Mouse (Mus musculus) ovary, postnatal 14 days (tissue): ENCODE measurements around the gene Bcl2a1b.
"Not testable (repeated sequence)": the region's sequence is repeated elsewhere in the genome, so short reads cannot be mapped to it uniquely, and the experiment has no call there.

Experiments used
- DNase-seq: peaks from one replicate; pipeline ENCODE4 v3.0.0; 2022; ENCODE audit warnings: low spot score

The Bcl2a1b gene

DNA sequence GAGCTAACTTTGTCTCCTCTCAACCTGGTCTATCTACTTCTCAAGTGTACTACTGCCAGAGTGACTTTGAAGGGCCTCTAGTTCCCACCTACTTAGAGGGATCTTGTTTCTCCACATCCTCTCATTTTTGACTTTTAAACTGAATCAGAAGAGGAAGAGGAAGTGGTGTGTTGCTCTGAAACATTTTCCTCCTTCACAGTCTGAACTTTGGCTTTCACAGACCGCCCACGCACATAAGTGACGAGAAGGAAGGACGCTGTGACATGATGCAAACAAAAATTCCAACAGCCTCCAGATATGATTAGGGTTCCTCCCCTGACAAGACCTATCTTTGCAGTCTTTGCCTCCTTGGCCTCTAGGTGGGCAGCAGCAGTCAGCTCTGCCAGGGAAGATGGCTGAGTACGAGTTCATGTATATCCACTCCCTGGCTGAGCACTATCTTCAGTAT lies at the start of gene Bcl2a1b, which contains the start of gene Gm29094:
Gene Bcl2a1b (plus strand): TSS at position 241 of the 448 bp plus-strand sequence.
Gene Gm29094 (plus strand): TSS at position 411 of the 448 bp plus-strand sequence.
- not testable (repeated sequence) for DNase-seq

GRCm38 (mm10) chr9:89172539-89172938 lies 26.5 kb upstream of the Bcl2a1b start:
- not testable (repeated sequence) for DNase-seq

GRCm38 (mm10) chr9:89178833-89179232 lies 20.2 kb upstream of the Bcl2a1b start:
- peak; percentile 69 for DNase-seq

GRCm38 (mm10) chr9:89179469-89179868 lies 19.5 kb upstream of the Bcl2a1b start:
- DNase-seq: not testable (repeated sequence)

- DNase-seq: not testable (repeated sequence)
These were observed 12.0 kb upstream of the Bcl2a1b start for GRCm38 (mm10) chr9:89187006-89187405.

GRCm38 (mm10) chr9:89195483-89195882 lies 3.5 kb upstream of the Bcl2a1b start:
- DNase-seq: not testable (repeated sequence)

DNA sequence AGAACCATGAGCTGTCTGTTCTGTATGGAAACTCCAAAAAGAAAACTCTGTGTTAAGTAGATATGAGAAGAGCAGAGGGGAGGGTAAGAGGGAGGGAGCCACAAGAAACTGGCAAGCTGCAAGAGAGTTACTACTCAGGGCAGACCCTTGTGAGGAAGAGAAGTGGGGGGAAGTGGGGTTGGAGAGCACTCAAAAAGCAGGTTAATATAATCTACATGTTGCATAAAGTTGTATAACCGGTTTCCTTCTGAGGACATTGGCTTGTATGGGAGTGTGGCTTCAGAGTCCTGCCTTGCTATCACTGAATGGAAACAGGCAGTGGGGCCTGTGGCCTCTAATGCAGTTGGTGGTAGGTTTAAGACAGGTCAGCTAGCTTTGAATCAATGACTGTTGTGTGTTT lies 1.5 kb upstream of the Bcl2a1b start:
- DNase-seq: not testable (repeated sequence)

- not testable (repeated sequence) for DNase-seq
These were observed 660 bp upstream of the Bcl2a1b start for GRCm38 (mm10) chr9:89198349-89198748.

- not testable (repeated sequence) for DNase-seq
These were observed 3.2 kb downstream of the Bcl2a1b start for GRCm38 (mm10) chr9:89202256-89202655.

GRCm38 (mm10) chr9:89208939-89209338 lies 9.9 kb downstream of the Bcl2a1b start:
- DNase-seq: not testable (repeated sequence)

DNA sequence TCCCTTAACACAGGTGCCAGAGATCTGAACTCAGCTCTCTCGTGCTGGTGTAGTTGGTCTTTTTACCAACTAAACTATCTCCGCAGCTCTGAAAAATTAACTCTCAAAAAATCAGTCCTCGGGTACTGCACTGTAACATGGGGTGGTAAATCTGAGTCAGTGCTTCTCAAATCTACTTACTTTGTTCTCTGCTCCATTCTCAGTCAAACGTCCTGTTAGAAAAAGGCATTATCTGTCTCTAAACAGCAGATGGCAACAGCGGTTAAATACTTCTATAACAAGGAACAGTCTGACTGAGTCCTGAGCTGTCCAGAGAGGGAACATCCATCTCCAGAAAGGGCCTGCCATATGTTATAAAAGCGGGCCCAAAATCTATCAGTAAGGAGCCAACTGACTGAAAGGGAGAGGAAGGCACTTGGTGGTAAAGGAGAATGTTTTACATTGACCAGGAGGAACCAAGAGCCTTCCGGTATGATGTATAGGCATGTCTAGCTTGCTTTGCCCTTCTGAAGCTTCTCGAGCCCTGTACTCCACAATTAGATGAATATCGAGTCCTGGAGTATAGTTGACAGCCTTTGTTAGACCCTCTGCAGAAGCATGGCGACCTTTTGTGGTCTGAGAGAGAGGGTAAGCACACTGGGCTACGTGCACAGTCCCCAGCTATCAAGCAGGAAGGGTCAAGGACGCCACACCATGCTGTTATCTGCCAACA lies 11.5 kb downstream of the Bcl2a1b start, which contains the start of gene Mthfs:
Gene Mthfs (plus strand): TSS at position 324 of the 712 bp plus-strand sequence.
- not testable (repeated sequence) for DNase-seq

DNA sequence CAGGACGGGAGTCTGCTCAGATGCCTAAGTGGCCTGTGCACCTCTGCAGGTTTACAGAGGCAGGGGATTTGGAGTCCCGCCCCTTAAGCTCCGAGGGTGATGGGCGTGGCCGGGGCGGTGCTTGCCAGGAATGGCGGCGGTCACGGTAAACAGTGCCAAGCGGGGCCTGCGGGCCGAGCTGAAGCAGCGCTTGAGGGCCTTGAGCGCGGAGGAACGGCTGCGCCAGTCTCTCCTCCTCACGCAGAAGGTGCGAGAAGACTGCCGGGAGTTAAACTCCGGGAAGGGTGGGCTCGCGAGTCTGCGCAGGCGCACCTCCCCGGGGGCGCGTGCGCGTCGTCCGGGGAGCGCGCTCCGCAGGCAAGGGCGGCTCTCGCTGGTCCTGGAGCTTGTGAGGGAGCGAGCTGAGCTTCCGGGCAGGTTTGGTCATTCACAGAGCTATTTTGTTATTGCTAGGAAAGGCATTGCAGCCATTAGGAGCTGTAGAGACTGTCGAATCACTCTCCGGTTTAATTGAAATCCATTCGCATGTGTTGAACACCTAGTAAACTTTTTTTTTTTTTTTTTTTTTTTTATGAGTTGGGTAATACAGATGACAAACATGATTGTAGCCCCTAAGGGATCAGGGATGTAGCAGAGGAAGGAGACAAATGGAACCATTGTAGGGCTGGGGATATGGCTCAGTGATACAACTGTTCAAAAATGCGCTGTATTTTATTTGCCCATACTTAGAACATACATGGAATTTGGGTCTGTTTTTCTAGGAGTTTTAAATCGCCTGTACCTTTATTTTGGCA lies 12.3 kb downstream of the Bcl2a1b start:
- DNase-seq: peak; percentile 85

- not testable (repeated sequence) for DNase-seq
These were observed 13.4 kb downstream of the Bcl2a1b start for GRCm38 (mm10) chr9:89212428-89212827.

DNA sequence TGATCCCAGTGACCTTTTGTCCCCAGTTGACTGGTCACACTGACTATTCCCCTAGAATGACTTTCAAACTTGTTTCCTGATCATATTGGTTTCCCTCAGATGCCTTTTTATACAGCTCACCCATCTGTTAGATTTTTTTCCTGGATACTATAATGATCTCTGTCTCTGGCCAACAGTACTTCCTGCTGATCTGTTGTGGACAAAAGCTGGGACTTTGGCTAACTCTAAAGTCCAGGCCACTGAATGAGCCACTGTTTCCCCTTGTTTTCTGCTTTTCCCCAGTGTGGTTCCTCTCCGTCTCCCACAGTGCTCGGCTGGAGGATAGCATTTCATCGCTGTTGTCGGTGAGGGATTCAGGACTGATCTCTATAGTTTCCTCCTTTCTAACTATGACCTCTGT lies 19.2 kb downstream of the Bcl2a1b start:
- DNase-seq: not testable (repeated sequence)

DNA sequence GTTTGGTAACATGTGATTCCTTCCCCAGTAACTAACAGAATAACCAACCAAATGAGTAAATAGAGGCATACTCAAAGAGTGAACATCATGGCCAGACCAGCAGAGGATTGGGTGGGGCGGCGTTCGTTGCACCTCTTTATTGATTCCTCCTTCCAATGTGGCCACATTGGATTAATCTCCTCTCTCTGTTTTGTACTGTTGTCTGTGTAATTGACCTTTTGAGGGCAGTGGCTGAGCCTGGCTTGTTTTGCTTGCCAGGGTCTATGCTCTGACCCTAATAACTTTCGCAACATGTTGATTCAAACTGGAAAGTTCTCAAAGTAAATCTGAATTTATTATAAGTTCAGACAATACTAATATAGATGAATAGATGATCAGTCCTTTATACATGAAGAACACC lies 20.7 kb downstream of the Bcl2a1b start:
- DNase-seq: not testable (repeated sequence)

DNA sequence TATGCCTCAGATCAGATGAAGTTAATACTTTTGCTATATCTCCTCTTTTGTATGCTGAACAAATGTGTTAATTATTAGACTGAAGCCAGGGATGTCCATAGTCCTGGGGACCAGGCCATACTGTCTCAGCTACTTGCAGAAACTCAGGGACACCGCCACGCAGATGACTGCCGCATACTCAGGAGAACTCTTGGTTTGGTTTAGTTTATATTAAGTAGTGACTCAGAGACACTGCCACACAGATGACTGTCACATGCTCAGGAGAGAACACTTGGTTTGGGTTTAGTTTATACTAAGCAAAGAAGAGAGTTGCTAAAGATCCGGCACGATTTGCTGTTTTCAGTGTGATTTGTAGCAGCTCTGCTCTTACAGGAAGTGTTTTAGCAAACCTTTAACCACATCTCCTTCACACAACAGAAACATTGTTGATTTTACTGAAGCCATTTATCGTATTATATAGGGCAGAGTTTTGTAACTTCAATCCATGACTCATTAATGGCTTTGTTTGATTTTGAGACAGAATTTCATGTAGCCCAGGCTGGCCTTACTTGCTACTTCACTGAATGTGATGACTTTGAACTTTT lies 21.8 kb downstream of the Bcl2a1b start:
- DNase-seq: not testable (repeated sequence)

- DNase-seq: no peak
These were observed 27.1 kb downstream of the Bcl2a1b start for GRCm38 (mm10) chr9:89226071-89226470.

DNA sequence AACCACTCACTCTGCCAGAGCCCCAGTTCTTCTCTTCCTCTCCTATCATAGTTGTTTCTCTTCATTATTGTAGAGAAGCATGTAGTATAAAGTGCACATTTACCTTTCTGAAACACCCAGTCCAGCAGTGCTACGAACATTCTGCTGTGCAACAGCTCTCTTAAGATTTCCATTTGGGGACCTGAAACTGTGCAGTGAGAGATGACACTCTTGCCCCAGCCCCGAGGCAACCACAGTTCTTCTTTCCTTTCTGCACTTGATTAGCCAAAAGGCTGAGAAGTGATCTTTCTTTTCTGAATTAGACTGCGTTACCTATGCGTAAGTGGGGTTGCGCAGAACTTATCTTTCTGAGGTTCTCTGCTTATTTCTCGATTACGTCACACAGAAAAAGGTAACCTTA lies 29.1 kb downstream of the Bcl2a1b start:
- DNase-seq: no peak

DNA sequence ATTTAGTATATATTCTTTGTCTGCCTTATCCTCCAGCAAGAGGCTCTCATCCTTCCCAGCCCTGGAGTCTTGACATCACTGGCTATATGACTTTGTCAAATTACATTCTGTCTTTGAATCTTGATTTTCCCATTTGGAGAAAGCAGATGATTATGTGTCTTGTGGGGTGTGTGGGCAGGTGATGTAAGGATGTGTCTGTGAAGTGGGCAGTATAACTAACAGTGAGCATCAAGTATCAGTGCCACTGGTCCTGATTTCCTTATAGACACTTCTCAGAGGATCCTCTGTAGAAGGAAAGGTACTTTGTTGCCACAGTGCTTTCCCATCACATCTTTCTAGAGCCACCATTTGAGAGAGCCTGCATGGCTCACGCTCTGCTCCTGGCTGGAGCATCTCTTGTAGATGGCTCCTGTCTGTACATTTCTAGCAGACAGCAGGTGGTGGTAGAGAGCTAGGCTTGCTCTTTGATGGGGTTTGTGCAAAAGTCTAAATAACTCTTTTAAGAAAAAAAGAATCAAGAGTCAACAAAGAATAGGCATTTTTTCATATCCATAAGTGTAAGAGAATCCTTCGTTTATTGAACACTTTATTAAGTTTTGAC lies 32.0 kb downstream of the Bcl2a1b start:
- peak; percentile 33 for DNase-seq

GRCm38 (mm10) chr9:89237131-89237530 lies 38.1 kb downstream of the Bcl2a1b start:
- DNase-seq: not testable (repeated sequence)

- DNase-seq: not testable (repeated sequence)
These were observed 40.0 kb downstream of the Bcl2a1b start for GRCm38 (mm10) chr9:89238976-89239505.
